Mouse (Mus musculus): Measurements from ENCODE around the gene Olfr1420.
"Not testable (repeated sequence)": the region's sequence is repeated elsewhere in the genome, so short reads cannot be mapped to it uniquely, and the experiment has no call there.

The Olfr1420 gene

GRCm38 (mm10) chr19:11886265-11886664 lies at the start of gene Olfr1420:
Olfr1420 (plus strand) TSS chr19:11886565.
- in situ Hi-C loops (cut with MboI, MseI), result no loop called here

GRCm38 (mm10) chr19:11839119-11839518 lies 47.2 kb upstream of the Olfr1420 start, which contains the start of gene Olfr1417:
Olfr1417 (minus strand) TSS chr19:11839219.
- in situ Hi-C loops (cut with MboI, MseI), result loop anchor here (10.0 kb wide), 1 partner anchor 506 kb away; no protein-coding TSS in a partner anchor

GRCm38 (mm10) chr19:11846333-11846732 lies 40.0 kb upstream of the Olfr1420 start:
- in situ Hi-C loops (cut with MboI, MseI), result no loop called here

- in situ Hi-C loops (cut with MboI, MseI), result no loop called here
Observed at GRCm38 (mm10) chr19:11852652-11853051, 33.7 kb upstream of the Olfr1420 start.

- in situ Hi-C loops (cut with MboI, MseI), result no loop called here
Observed at GRCm38 (mm10) chr19:11854821-11855220, 31.5 kb upstream of the Olfr1420 start.

- in situ Hi-C loops (cut with MboI, MseI), result no loop called here
Observed at GRCm38 (mm10) chr19:11856506-11856905, 29.9 kb upstream of the Olfr1420 start.

- in situ Hi-C loops (cut with MboI, MseI), result no loop called here
Observed at GRCm38 (mm10) chr19:11860966-11861365, 25.4 kb upstream of the Olfr1420 start, which contains the start of gene Olfr1418. Olfr1418 (minus strand) TSS chr19:11861066.

- in situ Hi-C loops (cut with MboI, MseI), result no loop called here
Observed at GRCm38 (mm10) chr19:11867837-11868236, 18.5 kb upstream of the Olfr1420 start.

GRCm38 (mm10) chr19:11875006-11875405 lies 11.4 kb upstream of the Olfr1420 start, which contains the start of gene Olfr1419:
Olfr1419 (minus strand) TSS chr19:11875106.
- in situ Hi-C loops (cut with MboI, MseI), result loop anchor here (10.0 kb wide), 1 partner anchor 1520 kb away; no protein-coding TSS in a partner anchor

- in situ Hi-C loops (cut with MboI, MseI), result loop anchor here (10.0 kb wide), 1 partner anchor 1524 kb away; no protein-coding TSS in a partner anchor
Observed at GRCm38 (mm10) chr19:11878404-11878803, 8.0 kb upstream of the Olfr1420 start.

GRCm38 (mm10) chr19:11911021-11911420 lies 24.7 kb downstream of the Olfr1420 start:
- in situ Hi-C loops (cut with MboI, MseI), result loop anchor here (5.0 kb wide), 1 partner anchor 134 kb away; no protein-coding TSS in a partner anchor

GRCm38 (mm10) chr19:11911603-11912002 lies 25.2 kb downstream of the Olfr1420 start:
- in situ Hi-C loops (cut with MboI, MseI), result loop anchor here (5.0 kb wide), 1 partner anchor 134 kb away; no protein-coding TSS in a partner anchor

GRCm38 (mm10) chr19:11912037-11912532 lies 25.7 kb downstream of the Olfr1420 start, which contains the start of gene Patl1:
Patl1 (plus strand) TSS chr19:11912399.
- in situ Hi-C loops (cut with MboI, MseI), result loop anchor here (5.0 kb wide), 1 partner anchor 135 kb away; no protein-coding TSS in a partner anchor

- in situ Hi-C loops (cut with MboI, MseI), result loop anchor here (5.0 kb wide), 1 partner anchor 135 kb away; no protein-coding TSS in a partner anchor
Observed at GRCm38 (mm10) chr19:11912533-11913121, 26.3 kb downstream of the Olfr1420 start.

GRCm38 (mm10) chr19:11915804-11916203 lies 29.4 kb downstream of the Olfr1420 start:
- in situ Hi-C loops (cut with MboI, MseI), result no loop called here

- in situ Hi-C loops (cut with MboI, MseI), result loop anchor here (10.0 kb wide), 1 partner anchor 1377 kb away; no protein-coding TSS in a partner anchor
Observed at GRCm38 (mm10) chr19:11922068-11922467, 35.7 kb downstream of the Olfr1420 start.

GRCm38 (mm10) chr19:11922515-11922914 lies 36.1 kb downstream of the Olfr1420 start:
- in situ Hi-C loops (cut with MboI, MseI), result loop anchor here (10.0 kb wide), 1 partner anchor 1378 kb away; no protein-coding TSS in a partner anchor

- in situ Hi-C loops (cut with MboI, MseI), result loop anchor here (10.0 kb wide), 1 partner anchor 1382 kb away; no protein-coding TSS in a partner anchor
Observed at GRCm38 (mm10) chr19:11926380-11926779, 40.0 kb downstream of the Olfr1420 start.

GRCm38 (mm10) chr19:11928025-11928748 lies 41.8 kb downstream of the Olfr1420 start:
- in situ Hi-C loops (cut with MboI, MseI), result loop anchor here (10.0 kb wide), 1 partner anchor 1383 kb away; no protein-coding TSS in a partner anchor

- in situ Hi-C loops (cut with MboI, MseI), result not testable (repeated sequence)
Observed at GRCm38 (mm10) chr19:11946460-11946859, 60.1 kb downstream of the Olfr1420 start.

Data from T-helper 2 cell (primary cell).